Mouse (Mus musculus) erythroblast, embryonic 14.5 days (primary cell): Measurements from ENCODE around the gene Hes3.

Experiments used
- GATA1 ChIP-seq: IDR thresholded peaks from 2 replicates; pipeline ENCODE4 v1.6.1; 2012; ENCODE audit warnings: low read length, inconsistent platforms, mixed read lengths
- TAL1 ChIP-seq: IDR thresholded peaks from 3 replicates; pipeline ENCODE4 v1.6.1; 2012; ENCODE audit warnings: low read length, inconsistent platforms, mixed read lengths

- no peak for TF ChIP-seq GATA1
- TF ChIP-seq TAL1 = no peak
Observed at GRCm38 (mm10) chr4:152332952-152333351, 41.5 kb upstream of the Hes3 start.
